Mouse (Mus musculus) gastrocnemius, postnatal 36 days (tissue): ENCODE data around the gene Gnb4. TPM values are rescaled to one million over a fixed set of nuclear protein-coding genes. Genes with fewer than 3 reads are reported as not detected.

Experiments used
- DNase-seq, 2 experiments: peaks; one replicate each; pipeline ENCODE4 v3.0.0; 2022
- intact Hi-C: fragments of 180-260 bp; cut with DNase I; formaldehyde crosslinking; loops from one replicate; pipeline ENCODE4 v1.15.1; 2025
- total RNA-seq, 2 experiments: library from RNA; stranded (reverse); gene quantifications; 2 replicates each; pipeline ENCODE4 v1.2.3; 2021

Gene Gnb4
- total RNA-seq, 2 experiments from 2014 or later: 4.6 to 5.7 TPM

GRCm38 (mm10) chr3:32617053-32617642 lies 763 bp upstream of the Gnb4 start:
- intact Hi-C loops: no loop called here
- DNase-seq: no peak

GRCm38 (mm10) chr3:32616006-32616330 lies 417 bp downstream of the Gnb4 start:
- no peak for DNase-seq
- intact Hi-C loops: no loop called here

DNA sequence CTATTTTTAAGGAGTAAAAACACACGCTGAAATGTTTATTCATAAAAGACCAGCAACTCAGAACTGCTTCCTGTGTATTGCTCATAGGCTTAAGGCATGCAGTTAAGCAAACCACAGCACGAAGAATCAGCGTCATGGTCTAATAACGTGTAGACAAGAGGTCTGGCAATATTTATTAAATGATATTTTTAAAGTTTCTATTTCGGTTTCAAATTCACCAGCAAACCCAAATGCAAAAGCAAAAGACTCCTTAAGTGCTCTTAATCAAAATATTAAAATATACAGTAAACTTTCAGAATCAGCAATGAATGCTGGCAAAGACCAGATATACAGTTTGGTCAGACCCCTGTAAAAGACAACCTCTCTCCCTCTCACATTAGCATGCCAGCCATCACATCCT lies 1.0 kb downstream of the Gnb4 start:
- DNase-seq: no peak
- intact Hi-C loops: no loop called here

- no peak for DNase-seq
- intact Hi-C loops: no loop called here
Measured at GRCm38 (mm10) chr3:32614786-32615185, 1.6 kb downstream of the Gnb4 start.

- intact Hi-C loops: loop anchor here (2.0 kb wide), 1 partner anchor 85 kb away; no protein-coding TSS in a partner anchor
- DNase-seq: no peak
Measured at GRCm38 (mm10) chr3:32611606-32612170, 4.7 kb downstream of the Gnb4 start.

DNA sequence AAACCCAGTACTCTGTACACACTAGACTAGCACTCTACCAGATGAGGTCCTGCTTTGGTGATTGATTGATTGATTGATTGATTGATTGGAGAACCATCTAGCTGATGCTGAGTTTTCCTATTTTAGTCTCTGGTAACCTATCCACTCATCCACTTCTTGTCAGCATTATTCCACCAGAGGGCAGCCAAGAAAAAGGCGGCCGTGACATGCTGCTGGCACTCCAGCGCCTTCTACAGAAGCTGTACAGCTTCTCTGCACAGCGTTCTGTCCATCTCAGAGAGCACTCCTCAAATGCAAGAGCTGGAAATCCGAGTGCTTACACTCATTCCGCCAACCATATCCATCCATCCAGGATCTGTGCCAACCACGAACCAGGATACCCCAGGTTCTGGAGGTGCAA lies 5.8 kb downstream of the Gnb4 start:
- intact Hi-C loops: loop anchor here (2.0 kb wide), 1 partner anchor 86 kb away; no protein-coding TSS in a partner anchor
- peak in 1 of 2 experiments; percentile 30 for DNase-seq

- intact Hi-C loops: no loop called here
- DNase-seq: no peak
Measured at GRCm38 (mm10) chr3:32609233-32609632, 7.2 kb downstream of the Gnb4 start.

- intact Hi-C loops: no loop called here
- no peak for DNase-seq
Measured at GRCm38 (mm10) chr3:32601055-32601454, 15.3 kb downstream of the Gnb4 start.

DNA sequence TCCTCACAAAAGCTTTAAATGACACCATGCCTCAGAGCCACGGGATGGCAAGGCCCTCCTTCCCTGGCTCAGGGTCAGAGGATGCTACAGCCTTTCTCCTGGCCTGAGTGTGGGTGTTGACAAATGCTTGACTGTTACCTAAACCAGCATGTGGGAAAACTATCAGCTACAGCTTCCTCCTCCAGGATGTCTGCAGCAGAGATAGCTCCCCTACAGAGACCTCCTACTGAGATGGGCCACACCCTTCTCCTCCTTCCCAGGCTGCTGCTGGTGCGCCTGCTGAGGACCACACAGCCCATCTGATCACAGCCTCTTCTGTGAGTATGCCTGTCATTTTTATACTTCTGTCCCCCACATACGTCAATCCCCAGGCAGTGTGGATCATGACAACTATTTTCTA lies 17.1 kb downstream of the Gnb4 start:
- intact Hi-C loops: no loop called here

GRCm38 (mm10) chr3:32595080-32595479 lies 21.3 kb downstream of the Gnb4 start:
- DNase-seq: no peak
- intact Hi-C loops: no loop called here

More for the DNA sequence above, 17.1 kb downstream of the Gnb4 start:
- no peak for DNase-seq

GRCm38 (mm10) chr3:32586274-32586673 lies 30.1 kb downstream of the Gnb4 start:
- no peak for DNase-seq
- intact Hi-C loops: no loop called here

DNA sequence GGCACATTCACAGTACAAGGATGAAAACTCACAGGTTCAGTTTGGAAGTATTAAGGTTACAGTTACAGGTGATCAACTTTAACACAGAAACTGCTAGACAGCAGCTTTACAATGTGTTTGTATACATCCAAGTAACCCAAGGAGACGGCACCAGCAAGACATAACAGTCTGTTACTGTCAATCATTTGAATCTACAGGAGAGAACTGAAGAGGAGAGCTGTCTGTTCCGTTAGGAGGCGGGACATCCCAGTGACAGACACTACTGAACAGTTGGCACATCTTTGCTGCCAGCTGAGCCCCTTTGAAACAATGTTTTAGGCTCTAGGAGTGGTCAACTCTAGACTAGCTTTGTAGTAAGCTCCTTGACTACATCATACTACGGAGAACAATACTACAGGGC lies 32.9 kb downstream of the Gnb4 start:
- intact Hi-C loops: no loop called here

GRCm38 (mm10) chr3:32581911-32582310 lies 34.5 kb downstream of the Gnb4 start:
- intact Hi-C loops: no loop called here
- DNase-seq: no peak

More for the DNA sequence above, 32.9 kb downstream of the Gnb4 start:
- no peak for DNase-seq

GRCm38 (mm10) chr3:32580738-32581137 lies 35.6 kb downstream of the Gnb4 start:
- no peak for DNase-seq
- intact Hi-C loops: no loop called here

DNA sequence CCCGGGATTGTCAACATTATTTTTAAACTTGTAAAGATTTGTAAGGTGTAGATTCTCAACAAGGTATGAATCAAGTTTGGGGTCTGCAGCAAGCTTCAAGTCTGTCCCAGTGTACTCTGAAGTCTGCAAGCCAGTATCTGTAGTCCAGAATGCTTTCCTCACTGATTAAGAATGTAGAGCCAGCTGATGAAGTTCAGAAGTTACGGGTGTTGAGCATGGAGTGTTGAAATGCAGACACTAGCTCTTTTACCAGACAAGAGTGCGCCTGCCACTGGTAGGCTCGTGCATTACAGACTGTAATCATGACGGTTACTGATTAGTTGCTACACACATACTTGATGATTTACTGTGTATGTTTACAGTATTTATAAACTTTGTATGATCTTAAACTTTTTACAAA lies 37.6 kb downstream of the Gnb4 start:
- intact Hi-C loops: no loop called here
- no peak for DNase-seq

- no peak for DNase-seq
- intact Hi-C loops: no loop called here
Measured at GRCm38 (mm10) chr3:32575151-32575550, 41.2 kb downstream of the Gnb4 start.

GRCm38 (mm10) chr3:32573881-32574280 lies 42.5 kb downstream of the Gnb4 start:
- no peak for DNase-seq
- intact Hi-C loops: no loop called here

- intact Hi-C loops: no loop called here
- DNase-seq: no peak
Measured at GRCm38 (mm10) chr3:32573086-32573485, 43.3 kb downstream of the Gnb4 start.

DNA sequence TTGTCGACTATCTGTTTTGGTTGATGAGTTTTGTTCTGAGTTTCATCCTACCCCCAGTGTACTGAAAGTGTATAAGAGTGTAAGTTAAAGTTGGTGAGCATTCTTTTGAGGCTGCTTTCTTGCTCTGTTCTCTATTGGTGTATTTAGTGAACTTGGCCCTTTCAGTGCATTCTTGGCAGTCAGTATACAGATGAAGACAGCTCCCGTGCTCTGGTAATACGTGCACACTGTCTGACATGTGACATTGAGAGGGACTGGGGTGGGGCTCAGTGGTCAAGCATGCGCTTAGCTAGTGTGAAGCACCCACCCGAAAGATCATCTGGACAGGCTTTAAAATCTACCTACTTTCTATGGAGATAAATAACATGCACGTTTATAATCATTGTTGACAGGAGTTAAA lies 53.0 kb downstream of the Gnb4 start:
- intact Hi-C loops: no loop called here
- no peak for DNase-seq

GRCm38 (mm10) chr3:32553061-32553460 lies 63.3 kb downstream of the Gnb4 start:
- no peak for DNase-seq
- intact Hi-C loops: no loop called here

DNA sequence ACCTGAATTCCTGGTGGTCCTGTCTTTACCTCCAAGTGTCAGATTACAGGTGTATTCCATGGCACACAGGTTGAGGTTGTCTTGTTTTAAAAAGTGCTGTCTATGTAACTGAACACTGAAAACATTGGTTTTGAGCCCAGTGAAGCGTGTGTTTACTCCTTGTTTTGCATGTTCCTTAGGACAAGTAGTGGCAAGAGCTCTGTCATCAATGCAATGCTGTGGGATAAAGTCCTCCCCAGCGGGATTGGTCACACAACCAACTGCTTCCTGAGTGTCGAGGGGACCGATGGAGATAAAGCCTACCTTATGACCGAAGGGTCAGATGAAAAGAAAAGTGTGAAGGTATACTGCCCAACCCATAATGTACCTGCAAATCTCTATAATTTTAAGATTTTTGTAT lies 78.3 kb downstream of the Gnb4 start:
- no peak for DNase-seq
- intact Hi-C loops: no loop called here

- intact Hi-C loops: no loop called here
- DNase-seq: peak; percentile 21 to 51
Measured at GRCm38 (mm10) chr3:32537556-32537955, 78.8 kb downstream of the Gnb4 start.

DNA sequence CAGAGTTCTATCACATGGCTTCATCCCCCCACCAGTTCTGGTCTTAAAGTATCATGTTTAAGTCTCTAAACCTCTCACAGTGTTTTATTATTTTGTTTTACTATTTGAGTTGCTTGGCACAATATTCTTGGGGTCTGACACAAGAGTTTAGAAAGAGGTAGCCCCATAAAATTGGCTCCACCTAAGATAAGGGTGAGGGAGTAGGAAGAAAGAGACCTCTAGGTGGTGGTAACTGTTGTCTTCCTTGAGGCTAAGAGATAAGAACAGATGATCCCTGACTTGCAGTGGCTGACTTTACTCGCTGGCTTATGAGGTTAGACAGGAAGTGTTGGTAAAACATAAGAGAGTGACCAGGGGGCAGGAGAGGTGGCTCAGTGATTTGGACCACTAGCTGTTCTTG lies 80.7 kb downstream of the Gnb4 start:
- intact Hi-C loops: no loop called here
- no peak for DNase-seq
